Mouse (Mus musculus): ENCODE data around the gene Fkbp9.

Gene Fkbp9

DNA sequence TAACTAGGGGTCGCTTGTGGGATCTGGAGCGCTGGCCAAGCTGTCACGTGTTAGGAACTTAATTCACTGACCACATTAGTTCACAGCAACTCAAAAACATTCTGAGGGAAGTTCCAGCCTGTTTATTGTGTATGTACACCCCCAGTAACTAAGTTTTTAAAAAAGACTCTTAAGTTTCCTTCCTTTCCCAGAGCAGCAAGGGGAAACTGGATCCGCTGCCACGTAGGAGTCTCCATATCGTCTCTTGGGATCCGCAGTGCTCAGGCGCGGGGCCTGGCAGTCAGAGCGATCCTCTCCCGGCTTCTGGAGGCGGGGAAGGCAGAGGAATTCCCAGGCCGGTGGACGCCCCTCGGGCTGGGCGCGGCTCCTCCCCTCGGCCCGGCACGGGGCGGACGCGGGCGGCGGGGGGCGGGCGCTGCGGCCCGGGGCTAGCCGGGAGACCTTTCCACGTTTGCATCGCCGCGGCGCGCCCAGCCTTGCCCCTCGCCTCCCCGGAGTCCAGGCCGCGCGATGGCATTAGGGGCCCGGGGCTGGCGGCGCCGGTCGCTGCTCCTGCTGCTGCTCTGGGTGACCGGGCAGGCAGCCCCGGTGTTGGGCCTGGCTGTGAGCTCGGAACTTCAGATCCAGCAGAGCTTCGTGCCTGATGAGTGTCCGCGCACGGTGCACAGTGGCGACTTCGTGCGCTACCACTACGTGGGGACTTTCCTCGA lies at the start of gene Fkbp9:
Gene Fkbp9, plus strand, starts transcription at position 363 of the 710 bp plus-strand sequence.
- DNase-seq (ENCODE audit: low spot score): no peak

DNA sequence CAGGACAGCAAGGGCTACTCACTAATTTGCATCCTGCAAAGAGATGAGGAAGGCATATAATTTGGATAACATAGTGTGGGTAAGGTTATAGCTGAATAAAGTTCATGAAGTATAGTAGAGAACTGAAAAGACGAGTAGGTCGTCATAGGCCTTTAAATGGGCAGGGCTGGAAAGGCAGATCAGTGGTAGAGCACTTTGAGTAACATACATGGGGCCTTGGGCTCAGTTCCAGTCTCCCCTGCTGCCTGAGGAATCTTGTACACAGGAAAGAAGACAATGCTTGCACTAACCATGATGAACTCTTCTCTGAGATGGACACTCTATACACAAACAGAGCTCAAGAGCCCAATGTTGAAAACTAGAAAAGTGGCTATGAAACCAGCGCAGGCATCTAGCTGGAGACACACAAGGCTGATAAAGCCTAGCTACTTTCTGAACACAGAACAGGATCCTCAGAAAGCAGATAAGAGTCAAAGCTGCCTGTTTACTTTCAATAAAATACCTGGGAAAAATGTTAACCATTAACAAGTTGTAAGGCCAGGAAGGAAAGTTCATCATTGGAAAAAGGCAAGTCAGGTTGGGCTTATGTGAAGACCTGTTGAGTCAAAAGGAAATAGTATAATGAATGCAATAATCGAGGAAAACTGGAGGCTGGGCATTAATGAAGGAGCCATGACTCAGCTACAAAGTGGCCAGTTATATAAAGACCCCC lies 48.1 kb upstream of the Fkbp9 start:
- DNase-seq (ENCODE audit: low spot score): no peak

DNA sequence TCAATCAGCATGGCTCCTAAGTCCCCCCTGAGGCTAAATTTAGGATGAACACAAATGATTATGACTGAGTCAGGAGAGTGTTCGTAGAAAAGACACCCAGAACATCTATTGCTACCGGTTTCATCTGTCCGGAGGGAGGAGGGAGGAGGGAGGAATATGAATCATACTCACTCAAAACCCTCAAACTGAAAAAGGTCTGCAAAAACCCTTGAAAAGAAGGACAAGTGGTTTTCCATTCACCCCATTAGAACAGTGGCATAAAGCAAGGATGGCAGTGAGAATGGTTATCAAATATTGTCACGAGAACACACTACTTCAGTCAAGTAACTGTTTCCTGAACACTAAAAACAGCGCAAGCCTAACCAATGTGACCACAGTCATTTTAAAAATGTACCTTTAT lies 46.8 kb upstream of the Fkbp9 start:
- DNase-seq (ENCODE audit: low spot score): no peak

DNA sequence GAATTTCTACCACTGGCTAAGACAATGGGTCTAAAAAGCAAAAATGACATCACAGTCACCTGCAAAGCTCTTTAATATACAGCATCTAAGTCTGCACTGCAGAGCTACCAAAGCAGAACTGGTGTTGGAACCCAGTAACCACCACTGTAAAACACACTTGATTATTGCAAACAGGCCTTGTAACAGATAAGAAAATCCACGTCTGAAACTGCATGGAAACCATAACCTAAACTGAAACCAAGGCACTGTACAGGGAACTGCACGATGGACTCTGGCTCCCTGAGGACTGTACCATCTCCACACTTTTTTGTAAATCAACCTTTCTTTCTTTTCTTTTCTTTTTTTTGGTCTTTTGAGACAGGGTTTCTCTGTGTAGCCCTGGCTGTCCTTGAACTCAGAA lies 44.2 kb upstream of the Fkbp9 start:
- no peak for DNase-seq (ENCODE audit: low spot score)

DNA sequence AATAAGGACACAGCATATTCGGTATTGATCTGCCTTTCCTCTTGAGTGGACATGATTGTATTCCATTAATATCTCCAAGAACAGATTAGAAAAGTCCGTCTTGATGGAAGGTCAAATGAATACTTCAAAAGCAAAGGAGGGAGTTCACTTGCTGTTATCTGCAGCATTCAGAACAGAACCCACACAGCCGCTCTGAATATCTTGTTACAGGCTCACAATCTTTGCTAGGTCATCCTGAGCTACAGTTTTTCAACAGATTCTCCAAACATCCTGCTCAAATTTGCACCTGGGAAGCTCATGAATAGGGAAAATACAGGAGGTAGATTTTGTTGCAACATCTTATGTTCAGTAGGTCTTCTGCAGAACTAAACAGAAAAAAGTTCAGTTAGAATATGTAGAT lies 42.5 kb upstream of the Fkbp9 start:
- DNase-seq (ENCODE audit: low spot score): peak; percentile 40

DNA sequence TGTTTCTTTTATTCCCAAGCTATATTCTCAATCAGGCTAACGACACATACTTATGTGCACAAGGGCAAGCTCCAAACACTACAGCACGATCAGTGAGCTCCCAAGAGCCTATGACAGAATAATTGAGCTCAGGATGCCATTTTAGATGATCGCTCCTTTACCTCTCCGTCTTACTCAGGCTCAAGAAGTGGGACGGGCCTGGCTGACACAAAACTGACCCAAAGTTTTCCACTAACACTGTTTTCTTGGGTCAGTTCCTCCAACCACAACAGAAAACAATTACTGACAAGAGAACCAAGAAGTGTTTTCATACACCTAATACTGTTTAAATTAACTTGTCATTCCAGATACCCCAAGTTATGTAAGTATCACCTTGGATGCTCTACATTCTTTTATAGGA lies 37.0 kb upstream of the Fkbp9 start:
- no peak for DNase-seq (ENCODE audit: low spot score)

DNA sequence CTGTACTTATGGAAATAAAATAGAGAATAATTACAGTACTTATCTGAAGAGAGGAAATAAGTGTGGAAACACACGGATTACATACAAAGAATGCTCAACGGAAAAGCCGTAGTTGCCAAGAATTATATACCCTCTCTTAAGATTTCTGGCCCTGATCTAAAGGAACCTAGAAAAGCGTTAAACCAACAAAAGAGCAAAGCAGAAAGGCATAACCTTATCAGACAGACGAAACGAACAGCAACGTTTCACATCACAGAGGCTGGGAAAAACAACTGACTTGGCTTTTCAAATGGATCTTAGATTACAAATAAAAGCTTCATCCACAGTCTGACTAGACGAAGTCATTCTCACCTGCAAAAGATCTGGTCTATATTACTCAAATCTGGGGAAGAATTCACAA lies 35.6 kb upstream of the Fkbp9 start:
- peak; percentile 34 for DNase-seq (ENCODE audit: low spot score)

DNA sequence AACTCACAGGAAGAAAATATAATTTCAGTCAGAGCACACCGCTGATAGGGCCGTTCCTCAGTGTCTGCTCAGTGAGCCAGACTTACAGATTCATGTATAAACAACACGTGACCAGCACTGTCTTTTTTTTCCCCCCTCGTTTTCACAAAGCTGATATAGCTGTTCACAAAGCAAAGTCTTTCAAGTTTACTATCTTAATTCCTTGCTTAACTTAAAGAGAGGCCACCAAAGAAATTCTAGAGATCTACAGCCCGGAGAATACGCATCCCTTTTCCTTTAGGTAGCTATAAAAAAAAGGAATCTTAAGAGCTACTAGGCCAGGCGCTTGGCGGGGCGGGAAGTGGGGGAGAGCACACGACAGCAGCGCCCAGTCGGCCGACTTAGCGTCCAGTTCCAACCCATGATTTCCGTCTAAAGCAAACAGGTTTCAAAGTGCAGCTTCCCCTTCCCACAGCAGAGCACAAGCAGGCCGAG lies 35.2 kb upstream of the Fkbp9 start:
- DNase-seq (ENCODE audit: low spot score): peak; percentile 57

DNA sequence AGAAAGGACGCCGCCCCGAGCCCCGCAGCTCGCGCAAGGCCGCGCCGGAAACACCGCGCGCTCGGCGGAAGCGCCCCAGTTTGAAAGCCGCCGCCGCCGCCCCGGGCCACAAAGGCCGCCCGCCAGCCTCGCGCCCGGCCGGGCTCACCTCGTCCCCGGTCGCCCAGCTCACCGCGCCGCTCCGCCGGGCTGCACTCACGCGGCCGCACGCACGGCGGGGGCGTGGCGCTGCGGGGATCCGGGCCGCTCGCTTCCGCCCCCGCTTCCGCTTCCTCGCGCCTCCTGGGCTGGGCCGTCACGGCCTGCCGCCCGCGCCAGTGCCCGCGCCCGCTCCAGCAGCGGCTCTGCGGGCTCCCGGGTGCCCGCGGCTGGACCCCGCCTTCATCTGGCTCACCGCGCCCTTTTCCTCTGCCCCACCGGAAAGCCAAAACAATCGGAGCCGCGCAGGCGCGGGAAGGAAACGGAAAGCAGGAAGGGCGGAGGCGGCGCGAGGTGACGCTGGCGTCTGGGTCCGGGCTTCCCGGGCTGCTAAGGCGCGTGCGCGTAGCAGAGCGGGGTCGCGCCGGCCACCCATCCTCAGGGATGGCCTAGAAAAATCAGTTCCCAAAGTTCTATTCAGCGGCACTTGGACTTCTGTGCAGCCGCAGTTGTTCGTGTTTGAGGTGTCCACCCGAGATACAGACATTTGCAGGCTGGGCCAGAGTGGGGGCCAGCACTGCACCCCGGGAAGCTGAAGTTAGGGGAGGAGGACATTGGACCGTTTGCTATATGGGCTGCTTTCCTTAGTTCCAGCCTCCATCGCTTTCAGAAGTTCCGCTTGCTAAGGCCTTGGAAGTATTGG lies 34.3 kb upstream of the Fkbp9 start, which contains the start of gene Kbtbd2:
Gene Kbtbd2, minus strand, starts transcription at position 503 of the 841 bp plus-strand sequence.
- DNase-seq (ENCODE audit: low spot score): peak; percentile 90

DNA sequence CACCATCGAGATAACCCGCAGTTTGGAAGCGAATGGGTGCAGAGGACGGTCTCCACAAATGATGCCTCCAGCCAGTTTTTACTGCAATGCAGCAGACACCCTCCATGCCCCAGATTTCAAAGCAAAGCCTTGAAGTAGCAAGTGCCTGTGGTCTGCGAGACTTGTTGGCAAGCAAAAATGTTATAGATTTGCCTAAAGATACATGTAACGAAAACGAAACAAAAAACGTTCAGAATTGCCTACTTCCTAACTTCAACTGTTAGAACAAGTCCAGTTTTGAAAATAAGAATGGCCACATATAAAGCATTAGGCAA lies 33.8 kb upstream of the Fkbp9 start:
- no peak for DNase-seq (ENCODE audit: low spot score)

DNA sequence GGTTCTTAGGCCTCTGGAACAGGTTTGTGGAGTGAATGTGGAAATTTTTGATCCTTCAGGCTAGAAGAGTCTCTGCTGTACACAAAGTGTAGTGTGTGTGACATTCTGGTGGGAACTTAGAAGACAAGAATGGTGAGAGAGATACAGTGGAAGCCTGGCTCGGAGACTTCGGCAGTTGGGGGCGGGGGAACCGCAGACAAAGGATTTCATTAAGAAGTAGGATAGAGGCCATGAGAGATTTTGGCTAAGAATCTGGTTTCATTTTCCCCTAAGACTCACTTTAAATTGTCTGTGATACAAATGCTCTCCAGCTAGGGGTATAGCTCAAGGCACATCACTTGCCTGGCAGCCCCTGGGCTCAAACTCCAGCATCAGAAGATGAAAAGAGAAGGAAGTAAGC lies 26.8 kb upstream of the Fkbp9 start:
- DNase-seq (ENCODE audit: low spot score): no peak

DNA sequence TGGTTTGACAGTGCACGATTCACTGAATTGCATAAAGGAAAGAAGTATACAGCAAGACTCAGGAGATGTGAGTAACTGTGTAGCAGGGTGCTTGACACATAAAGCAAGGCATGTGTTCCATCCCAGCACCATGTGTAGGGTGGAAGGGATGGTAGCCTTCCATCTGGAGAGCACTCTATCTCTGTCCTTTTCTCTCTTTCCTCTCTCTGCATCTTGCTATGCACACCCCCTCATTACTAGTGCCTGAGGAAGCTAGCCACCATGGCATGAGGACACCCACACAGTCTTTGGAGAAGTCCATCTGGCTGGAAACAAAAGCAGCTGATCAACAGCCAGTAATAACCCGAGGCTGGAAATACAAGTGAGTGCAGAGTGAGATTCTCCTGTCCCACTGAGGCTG lies 25.7 kb upstream of the Fkbp9 start:
- no peak for DNase-seq (ENCODE audit: low spot score)

DNA sequence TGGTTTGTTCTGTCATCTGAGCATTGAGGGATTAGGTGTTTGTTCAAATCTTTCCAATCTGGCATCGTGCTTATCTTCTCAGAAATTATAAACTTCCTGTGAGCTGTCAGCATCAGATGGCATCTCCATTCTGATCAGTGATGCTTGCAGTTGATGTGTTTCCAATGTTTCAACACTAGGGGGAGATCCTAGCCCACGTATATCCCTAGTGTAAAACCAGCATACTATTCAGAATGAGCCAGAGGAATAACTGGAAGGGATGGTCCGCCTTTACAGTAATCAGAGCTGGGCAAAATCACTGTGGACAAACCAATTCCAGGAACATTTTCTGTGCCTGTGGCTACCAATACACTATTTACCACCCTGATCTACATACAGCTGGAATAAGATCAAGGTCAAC lies 23.2 kb upstream of the Fkbp9 start:
- DNase-seq (ENCODE audit: low spot score): peak; percentile 61

DNA sequence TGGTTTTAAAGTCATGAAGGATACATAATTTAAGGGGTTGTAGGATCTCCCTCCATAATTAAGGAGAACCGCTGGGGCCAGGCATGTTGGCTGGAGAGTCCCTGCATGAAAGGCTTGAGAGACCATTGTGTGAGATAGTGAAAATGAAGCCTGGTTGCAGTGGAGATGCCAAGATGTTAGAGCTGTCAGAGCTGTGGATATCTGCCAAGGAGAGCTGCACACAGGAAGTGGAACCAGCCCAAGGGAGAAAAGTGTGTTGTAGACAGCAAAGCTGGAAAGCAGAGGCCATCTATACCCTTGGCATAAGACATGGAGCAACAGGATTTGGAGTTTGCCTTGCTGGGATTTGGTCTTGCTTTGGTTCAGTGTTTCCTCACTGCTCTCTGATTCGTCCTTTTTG lies 18.5 kb upstream of the Fkbp9 start:
- no peak for DNase-seq (ENCODE audit: low spot score)

DNA sequence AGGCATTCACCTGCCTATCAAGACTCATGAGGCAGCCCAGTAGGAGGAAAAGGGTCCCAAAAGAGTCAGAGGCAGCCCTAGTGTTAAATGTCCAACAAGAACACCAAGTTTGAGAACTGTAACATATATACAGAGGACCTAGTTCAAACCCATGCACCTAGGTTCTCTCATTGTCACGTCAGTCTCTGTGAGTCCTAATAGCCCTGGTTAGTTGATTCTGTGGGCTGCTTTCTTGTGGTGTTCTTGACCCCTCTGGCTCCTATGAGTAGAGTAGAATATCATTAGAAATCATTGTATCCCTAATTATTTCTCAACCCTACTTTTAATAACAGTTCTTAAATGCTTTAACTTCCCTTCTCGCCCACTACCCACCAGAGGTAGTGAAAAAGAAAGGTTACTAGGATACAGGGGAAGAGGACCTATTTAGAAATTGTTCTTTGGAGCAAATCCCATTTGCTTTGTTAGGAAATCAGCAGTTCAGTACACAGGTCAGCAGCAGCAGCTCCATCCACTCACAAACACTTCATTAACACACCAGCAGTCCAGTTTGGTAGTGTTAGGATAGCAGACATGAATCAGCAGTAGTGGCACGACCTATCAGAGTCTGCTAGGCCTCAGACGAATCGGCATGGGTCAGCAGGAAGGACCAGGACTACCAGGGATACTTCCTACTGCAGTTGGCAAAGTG lies 13.3 kb upstream of the Fkbp9 start:
- DNase-seq (ENCODE audit: low spot score): no peak

DNA sequence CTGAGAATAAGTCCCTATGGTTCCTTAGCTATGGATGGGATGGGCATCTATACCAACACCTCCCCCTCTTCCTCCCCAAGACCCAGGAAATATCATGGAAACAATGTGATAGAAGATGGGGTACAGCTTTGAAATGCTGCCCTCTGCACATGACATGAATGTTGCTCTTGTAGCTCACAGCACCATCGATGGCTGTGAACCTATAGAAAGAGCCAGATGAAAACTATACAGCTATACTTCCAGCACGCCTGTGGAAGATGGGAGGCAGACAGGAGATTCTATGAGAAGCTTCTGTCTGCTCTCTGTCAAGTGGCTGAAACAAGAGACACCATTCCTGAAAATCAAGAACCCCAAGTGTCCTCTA lies 12.8 kb upstream of the Fkbp9 start:
- no peak for DNase-seq (ENCODE audit: low spot score)

DNA sequence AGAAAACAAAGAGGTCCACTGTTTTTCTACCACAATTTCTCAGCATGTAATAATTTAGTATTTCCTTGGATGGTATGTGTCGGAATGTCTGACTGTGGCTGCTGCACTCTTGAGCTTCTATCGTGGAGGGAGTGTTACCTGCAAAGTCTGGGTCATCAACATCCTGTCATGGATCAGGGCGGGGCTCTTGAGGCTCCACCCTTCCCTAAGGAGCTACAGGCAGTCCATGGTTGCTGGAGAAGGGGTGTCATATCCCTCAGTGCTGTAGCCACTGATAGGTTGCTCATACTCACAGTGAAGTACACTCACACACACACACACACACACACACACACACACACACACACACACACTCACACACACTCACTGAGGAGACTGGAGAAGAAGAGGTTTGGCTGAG lies 6.2 kb upstream of the Fkbp9 start:
- DNase-seq (ENCODE audit: low spot score): no peak

DNA sequence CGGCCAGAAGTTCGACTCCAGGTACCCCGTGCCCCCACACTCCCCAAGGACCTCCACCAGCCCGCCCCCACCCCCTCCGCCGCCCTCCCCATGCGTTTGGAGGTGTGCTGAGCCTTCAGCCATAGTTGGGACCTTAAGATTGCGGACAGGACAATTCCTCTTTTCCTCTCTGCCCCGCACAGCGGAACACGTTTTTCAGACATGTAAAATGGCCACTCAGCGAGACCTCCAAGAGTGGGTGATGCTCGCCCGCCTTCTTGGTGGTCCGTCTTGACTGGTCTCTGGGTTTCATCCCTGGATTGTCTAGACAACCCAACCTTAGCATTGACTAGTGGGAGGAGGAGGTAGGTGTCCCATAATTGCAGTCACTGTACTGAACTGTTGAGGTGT lies 543 bp downstream of the Fkbp9 start:
- DNase-seq (ENCODE audit: low spot score): no peak

DNA sequence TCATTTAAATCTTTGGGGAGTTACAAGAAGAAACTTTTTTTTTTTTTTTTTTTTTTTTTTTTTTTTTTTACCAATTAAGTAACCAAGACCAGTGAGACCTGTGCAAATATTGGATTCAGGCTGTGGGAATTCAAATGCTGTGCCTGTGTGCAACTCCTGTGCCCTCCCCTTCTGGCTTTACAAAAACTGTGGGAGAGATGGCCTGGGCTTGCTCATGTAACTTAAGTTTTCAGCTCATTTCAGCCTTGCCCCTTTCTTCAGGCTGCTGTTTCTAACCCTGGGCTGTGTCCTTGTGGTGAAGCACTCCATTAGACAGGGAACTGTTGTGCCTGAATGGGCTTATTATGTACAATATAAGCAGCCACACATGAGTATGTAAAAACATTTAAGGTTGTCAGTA lies 971 bp downstream of the Fkbp9 start:
- DNase-seq (ENCODE audit: low spot score): no peak

DNA sequence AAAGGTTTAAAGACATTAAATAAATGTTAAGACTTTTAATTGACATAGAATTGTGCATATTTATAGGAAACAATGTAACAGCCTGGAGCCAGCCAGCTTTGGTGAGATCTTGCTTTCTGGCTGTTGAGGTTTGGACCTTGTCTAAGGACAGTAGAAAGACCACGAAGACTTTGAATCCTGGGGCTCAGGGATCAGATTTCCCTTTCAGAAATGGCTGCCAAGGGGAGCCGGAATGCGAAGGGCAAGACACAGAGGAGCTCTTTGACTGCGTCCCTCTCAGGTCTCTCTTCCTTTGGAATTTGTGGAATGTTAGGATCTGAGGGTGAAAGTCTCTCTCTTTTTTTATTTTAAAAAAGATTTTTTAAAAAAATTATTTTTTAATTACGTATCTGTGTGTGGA lies 2.9 kb downstream of the Fkbp9 start:
- no peak for DNase-seq (ENCODE audit: low spot score)

DNA sequence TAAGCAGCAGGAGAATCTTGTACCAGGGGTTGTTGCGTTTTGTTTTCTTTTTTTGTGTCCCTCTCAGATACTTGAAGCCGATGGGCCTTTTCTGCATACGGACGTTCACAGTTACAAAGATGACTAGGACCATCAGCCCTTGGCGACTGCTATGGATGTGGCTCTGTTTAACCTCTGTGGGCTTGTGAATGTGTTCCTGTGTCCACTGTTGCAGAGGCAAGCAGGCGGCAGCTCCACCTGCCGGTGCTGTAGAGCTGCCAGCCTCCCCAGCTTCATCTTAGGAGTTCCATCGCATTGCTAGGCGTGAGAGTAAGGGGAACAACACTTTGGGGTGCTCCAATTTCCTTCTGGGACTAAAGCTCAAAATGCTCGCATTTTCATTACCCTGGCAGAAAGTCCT lies 3.7 kb downstream of the Fkbp9 start:
- DNase-seq (ENCODE audit: low spot score): no peak

DNA sequence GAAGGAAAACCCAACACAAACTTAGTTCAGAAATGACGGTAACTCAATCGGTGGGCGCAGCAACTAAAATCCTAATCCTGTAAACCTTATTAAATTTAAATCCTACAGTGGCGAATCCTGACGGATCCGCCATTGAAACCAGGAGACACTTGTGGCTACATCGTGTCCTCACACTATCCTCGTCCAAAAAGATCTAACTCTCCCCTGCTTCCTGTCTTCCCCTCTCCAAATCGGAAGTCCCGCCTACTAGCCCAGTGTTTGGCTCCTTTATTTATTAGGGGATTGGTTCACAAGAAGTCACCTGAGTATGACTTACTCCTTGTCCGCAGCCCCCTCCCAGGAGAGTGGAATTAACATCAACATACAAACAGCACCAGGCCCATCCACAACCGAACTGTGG lies 5.3 kb downstream of the Fkbp9 start:
- no peak for DNase-seq (ENCODE audit: low spot score)

DNA sequence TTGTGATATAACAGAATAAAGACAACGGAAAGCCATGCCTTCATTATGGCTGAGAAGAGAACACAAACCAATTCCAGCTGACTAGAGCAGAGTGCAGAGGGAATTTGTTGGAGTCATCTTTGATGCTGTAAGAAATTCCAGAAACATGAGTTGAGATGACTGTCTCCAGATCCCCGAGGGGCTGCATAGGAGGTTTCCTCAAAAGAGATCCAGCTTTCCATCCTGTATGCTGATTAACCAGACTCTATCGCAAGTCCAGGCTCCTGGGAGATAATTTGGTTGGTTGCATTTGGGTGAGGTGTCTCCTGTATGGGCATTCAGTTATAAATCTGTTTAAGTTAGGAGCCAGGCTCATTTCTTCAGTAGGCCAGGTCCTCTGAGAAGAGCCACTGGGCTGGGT lies 5.8 kb downstream of the Fkbp9 start:
- no peak for DNase-seq (ENCODE audit: low spot score)
